Mouse (Mus musculus): ENCODE measurements around the gene Htr7. TPM values are rescaled to one million over a fixed set of nuclear protein-coding genes. Genes with fewer than 3 reads are reported as not detected.

Gene Htr7
- polyA plus RNA-seq, 1 experiment from 2014 or later = 3.1 TPM

- Histone ChIP-seq H3K4me2 (replicated peaks) (no peak overlapping the region), H3K9me3 (no peaks in the 10 kb centered on the region), H3K9ac (replicated peaks) (no peak overlapping the region), H3K4me3 (replicated peaks) (no peak overlapping the region), H3K4me1 (replicated peaks) (no peaks in the 10 kb centered on the region), H3K36me3 (no peaks in the 10 kb centered on the region), H3K27ac (no peak overlapping the region), H3K27me3 (no peaks in the 10 kb centered on the region)
- no peak for ATAC-seq
- 64% methylated on average over 3 of the region's 3 CpGs for WGBS
These were observed 132.3 kb downstream of the Htr7 start for GRCm38 (mm10) chr19:35924961-35925495.

- Histone ChIP-seq H3K9ac (replicated peaks) (no peak overlapping the region), H3K27ac (no peak overlapping the region), H3K9me3 (no peaks in the 10 kb centered on the region), H3K4me3 (replicated peaks) (no peak overlapping the region), H3K4me2 (replicated peaks) (no peak overlapping the region), H3K27me3 (no peaks in the 10 kb centered on the region), H3K36me3 (no peaks in the 10 kb centered on the region), H3K4me1 (replicated peaks) (no peaks in the 10 kb centered on the region)
- ATAC-seq = no peak
- 64% methylated on average over 5 of the region's 5 CpGs for WGBS
These were observed 132.9 kb downstream of the Htr7 start for GRCm38 (mm10) chr19:35924418-35924817.

Other genes with a start within 250 kb of the Htr7 start
- 87.3 and 94.2 TPM in 2 replicates for gene Rpp30, start 26.2 kb upstream of the Htr7 start, polyA plus RNA-seq (2015; fragmentation: Nextera tagmentation; extraction: Ambion mirVana)
- not detected in 2 replicates for gene Ankrd1, start 62.6 kb upstream of the Htr7 start, polyA plus RNA-seq (2015; fragmentation: Nextera tagmentation; extraction: Ambion mirVana)

All from midbrain, embryonic 13.5 days (tissue).